Mouse (Mus musculus): ENCODE data around the gene Ffar3. TPM values are rescaled to one million over a fixed set of nuclear protein-coding genes. Genes with fewer than 3 reads are reported as not detected.
A peak's percentile ranks its signal among the peaks of the same experiment; 100 is the strongest.
"Not testable (repeated sequence)": the region's sequence is repeated elsewhere in the genome, so short reads cannot be mapped to it uniquely, and the experiment has no call there.

The Ffar3 gene
- total and polyA plus RNA-seq, 2 experiments = not detected

GRCm38 (mm10) chr7:30829428-30829827 lies 26.6 kb downstream of the Ffar3 start:
- WGBS = 79% methylated on average over 3 of the region's 3 CpGs
- Histone ChIP-seq H3K79me2 (ENCODE audit: control insufficient read depth, insufficient read depth, low read length) (no peaks in the 10 kb centered on the region), H3K27me3 (ENCODE audit: control insufficient read depth, insufficient read depth, low read length) (0 out of 2 replicates have a peak, but pooled peaks cover 2% of the 10 kb centered on the region)

GRCm38 (mm10) chr7:30828871-30829270 lies 27.1 kb downstream of the Ffar3 start:
- H3K36me3 ChIP-seq (ENCODE audit: control insufficient read depth, insufficient read depth, low read length); H3K27ac ChIP-seq (replicated peaks; ENCODE audit: insufficient read depth, low read depth, low read length); H3K79me2 ChIP-seq (ENCODE audit: control insufficient read depth, insufficient read depth, low read length); H3K9ac ChIP-seq (ENCODE audit: low read depth, low read length); DNase-seq (ENCODE audit: extremely low read depth, low read depth, low spot score); H3K4me1 ChIP-seq (ENCODE audit: control insufficient read depth, insufficient read depth, low read length); H3K27me3 ChIP-seq (ENCODE audit: control insufficient read depth, insufficient read depth, low read length); H3K4me3 ChIP-seq (ENCODE audit: insufficient read depth, low read depth, low read length): not testable (repeated sequence)

More at GRCm38 (mm10) chr7:30829428-30829827, 26.6 kb downstream of the Ffar3 start:
- no peak for DNase-seq (ENCODE audit: extremely low read depth, low read depth, low spot score)
- no peak overlapping the region for H3K4me3 ChIP-seq (ENCODE audit: insufficient read depth, low read depth, low read length)
- H3K9ac ChIP-seq (ENCODE audit: low read depth, low read length) = no peak overlapping the region
- TF ChIP-seq POLR2A (IDR thresholded peaks at IDR 0.05; ENCODE audit: extremely low read depth, insufficient read depth, low read length) (no peak), CTCF (IDR thresholded peaks at IDR 0.05; ENCODE audit: low read depth, low read length) (no peak)
- H3K36me3 ChIP-seq (ENCODE audit: control insufficient read depth, insufficient read depth, low read length) = no peaks in the 10 kb centered on the region
- no peak overlapping the region for H3K27ac ChIP-seq (replicated peaks; ENCODE audit: insufficient read depth, low read depth, low read length)
- no peaks in the 10 kb centered on the region for H3K4me1 ChIP-seq (ENCODE audit: control insufficient read depth, insufficient read depth, low read length)

DNA sequence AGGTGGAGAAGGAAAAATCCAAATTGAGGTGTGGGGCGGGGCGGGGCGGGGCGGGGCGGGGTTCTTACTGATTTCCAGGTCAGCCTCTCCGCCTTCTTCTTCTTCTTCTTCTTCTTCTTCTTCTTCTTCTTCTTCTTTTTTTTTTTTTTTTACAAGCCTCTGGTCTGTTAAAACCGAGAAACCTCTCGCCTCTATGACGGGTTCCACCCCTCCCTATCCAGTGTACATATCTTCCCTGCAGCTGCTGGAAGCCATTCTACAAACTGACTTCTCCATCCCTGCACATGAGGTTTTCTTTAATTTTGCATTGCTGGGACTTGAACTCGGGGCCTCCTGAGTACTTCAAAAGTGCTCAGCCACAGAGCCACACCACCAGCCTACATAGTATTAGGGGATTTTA lies 29.3 kb downstream of the Ffar3 start:
- no peaks in the 10 kb centered on the region for H3K79me2 ChIP-seq (ENCODE audit: control insufficient read depth, insufficient read depth, low read length)
- no peak overlapping the region for H3K27ac ChIP-seq (replicated peaks; ENCODE audit: insufficient read depth, low read depth, low read length)
- TF ChIP-seq POLR2A (IDR thresholded peaks at IDR 0.05; ENCODE audit: extremely low read depth, insufficient read depth, low read length) (no peak), CTCF (IDR thresholded peaks at IDR 0.05; ENCODE audit: low read depth, low read length) (no peak)
- H3K9ac ChIP-seq (ENCODE audit: low read depth, low read length) = no peak overlapping the region
- DNase-seq (ENCODE audit: extremely low read depth, low read depth, low spot score) = no peak
- 92% methylated on average over 10 of the region's 10 CpGs for WGBS
- no peaks in the 10 kb centered on the region for H3K27me3 ChIP-seq (ENCODE audit: control insufficient read depth, insufficient read depth, low read length)
- H3K4me3 ChIP-seq (ENCODE audit: insufficient read depth, low read depth, low read length) = no peak overlapping the region
- H3K36me3 ChIP-seq (ENCODE audit: control insufficient read depth, insufficient read depth, low read length) = no peaks in the 10 kb centered on the region
- no peaks in the 10 kb centered on the region for H3K4me1 ChIP-seq (ENCODE audit: control insufficient read depth, insufficient read depth, low read length)

GRCm38 (mm10) chr7:30824306-30824705 lies 31.7 kb downstream of the Ffar3 start:
- TF ChIP-seq POLR2A (IDR thresholded peaks at IDR 0.05; ENCODE audit: extremely low read depth, insufficient read depth, low read length) = no peak
- TF ChIP-seq CTCF (IDR thresholded peaks at IDR 0.05; ENCODE audit: low read depth, low read length) = no peak
- peaks cover 3% of the 10 kb centered on the region; the same call in 1 of the 2 replicates for H3K4me1 ChIP-seq (ENCODE audit: control insufficient read depth, insufficient read depth, low read length)
- no peak overlapping the region for H3K9ac ChIP-seq (ENCODE audit: low read depth, low read length)
- no peaks in the 10 kb centered on the region for H3K36me3 ChIP-seq (ENCODE audit: control insufficient read depth, insufficient read depth, low read length)
- H3K27me3 ChIP-seq (ENCODE audit: control insufficient read depth, insufficient read depth, low read length) = no peaks in the 10 kb centered on the region
- WGBS = 49% methylated on average over 3 of the region's 3 CpGs
- no peak overlapping the region for H3K27ac ChIP-seq (replicated peaks; ENCODE audit: insufficient read depth, low read depth, low read length)
- no peak overlapping the region for H3K4me3 ChIP-seq (ENCODE audit: insufficient read depth, low read depth, low read length)
- peak; percentile 90 for DNase-seq (ENCODE audit: extremely low read depth, low read depth, low spot score)
- H3K79me2 ChIP-seq (ENCODE audit: control insufficient read depth, insufficient read depth, low read length) = no peaks in the 10 kb centered on the region

- no peak for TF ChIP-seq CTCF (IDR thresholded peaks at IDR 0.05; ENCODE audit: low read depth, low read length)
- TF ChIP-seq POLR2A (IDR thresholded peaks at IDR 0.05; ENCODE audit: extremely low read depth, insufficient read depth, low read length) = no peak
Observed at GRCm38 (mm10) chr7:30823675-30824074, 32.3 kb downstream of the Ffar3 start, which contains the start of gene Ffar2. Gene Ffar2 (minus strand): TSS chr7:30823775.

DNA sequence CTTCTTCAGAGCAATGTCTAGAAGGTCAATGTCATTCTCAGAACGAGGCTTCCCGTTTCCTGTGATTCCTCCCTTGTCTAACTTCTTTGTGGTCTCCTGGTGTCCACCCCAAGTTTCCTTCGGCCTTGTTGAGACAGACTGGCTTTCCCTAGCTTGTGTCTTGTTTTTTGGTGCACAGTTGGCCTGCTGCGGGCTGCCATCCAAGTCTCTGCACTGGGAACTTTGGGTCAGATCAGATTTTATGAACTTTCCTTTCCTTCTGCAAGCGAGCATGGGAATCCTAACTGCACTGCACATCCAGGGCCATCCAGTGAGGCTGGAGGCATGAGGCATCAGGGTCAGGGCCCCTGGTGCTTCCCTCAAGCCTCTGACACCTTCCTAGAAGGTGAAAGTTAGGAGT lies 34.4 kb downstream of the Ffar3 start:
- H3K27ac ChIP-seq (replicated peaks; ENCODE audit: insufficient read depth, low read depth, low read length) = no peak overlapping the region
- no peak for DNase-seq (ENCODE audit: extremely low read depth, low read depth, low spot score)
- no peak for TF ChIP-seq POLR2A (IDR thresholded peaks at IDR 0.05; ENCODE audit: extremely low read depth, insufficient read depth, low read length)
- TF ChIP-seq CTCF (IDR thresholded peaks at IDR 0.05; ENCODE audit: low read depth, low read length) = no peak

More at GRCm38 (mm10) chr7:30823675-30824074, 32.3 kb downstream of the Ffar3 start, which contains the start of gene Ffar2:
- Histone ChIP-seq H3K9ac (ENCODE audit: low read depth, low read length) (no peak within 1 kb of the TSS), H3K4me3 (ENCODE audit: insufficient read depth, low read depth, low read length) (no peak within 1 kb of the TSS), H3K4me1 (ENCODE audit: control insufficient read depth, insufficient read depth, low read length) (peaks cover 3% of the 10 kb centered on the region; the same call in 1 of the 2 replicates), H3K36me3 (ENCODE audit: control insufficient read depth, insufficient read depth, low read length) (no peaks in the 10 kb centered on the region), H3K27ac (replicated peaks; ENCODE audit: insufficient read depth, low read depth, low read length) (no peak within 1 kb of the TSS), H3K79me2 (ENCODE audit: control insufficient read depth, insufficient read depth, low read length) (no peaks in the 10 kb centered on the region), H3K27me3 (ENCODE audit: control insufficient read depth, insufficient read depth, low read length) (no peaks in the 10 kb centered on the region)
- no peak for DNase-seq (ENCODE audit: extremely low read depth, low read depth, low spot score)
- WGBS = 94% methylated on average over 18 of the region's 18 CpGs

More for the DNA sequence above, 34.4 kb downstream of the Ffar3 start:
- Histone ChIP-seq H3K9ac (ENCODE audit: low read depth, low read length) (no peak overlapping the region), H3K36me3 (ENCODE audit: control insufficient read depth, insufficient read depth, low read length) (no peaks in the 10 kb centered on the region), H3K79me2 (ENCODE audit: control insufficient read depth, insufficient read depth, low read length) (no peaks in the 10 kb centered on the region), H3K4me3 (ENCODE audit: insufficient read depth, low read depth, low read length) (no peak overlapping the region), H3K27me3 (ENCODE audit: control insufficient read depth, insufficient read depth, low read length) (no peaks in the 10 kb centered on the region), H3K4me1 (ENCODE audit: control insufficient read depth, insufficient read depth, low read length) (peaks cover 3% of the 10 kb centered on the region; the same call in 1 of the 2 replicates)
- 69% methylated on average over 5 of the region's 5 CpGs for WGBS
